Mouse (Mus musculus) lung, adult 2 months (tissue): Measurements from ENCODE around the gene Chchd10. TPM values are rescaled to one million over a fixed set of nuclear protein-coding genes. Genes with fewer than 3 reads are reported as not detected.

Experiments used
- DNase-seq: peaks from one replicate; pipeline ENCODE4 v3.0.0; 2022
- H3K4me1 ChIP-seq: fragments of 200-500 bp; 2 replicates; pipeline ENCODE4 v1.6.1; 2011; ENCODE audit warnings: low read length; ENCODE audit not compliant: control insufficient read depth, insufficient read depth
- H3K4me3 ChIP-seq: fragments of 200-500 bp; replicated peaks from 2 replicates; pipeline ENCODE3; 2011; ENCODE audit warnings: low read depth, mild to moderate bottlenecking, control low read depth, low read length; ENCODE audit errors: extremely low read depth
- CTCF ChIP-seq: fragments of 200-500 bp; IDR thresholded peaks from 2 replicates; pipeline ENCODE4 v1.5.1; 2011; ENCODE audit warnings: mild to moderate bottlenecking, low read length, control low read depth; ENCODE audit not compliant: insufficient read depth
- POLR2A ChIP-seq: fragments of 200-500 bp; IDR thresholded peaks from 2 replicates; pipeline ENCODE4 v1.6.1; 2011; ENCODE audit warnings: low read depth, mild to moderate bottlenecking, control low read depth, low read length, borderline replicate concordance; ENCODE audit errors: extremely low read depth
- WGBS: fragments of 180-500 bp; shearing (Covaris S2); methylation state at CpG from one replicate; pipeline ENCODE4 v1.1.7; 2018; 5-methylcytosine and 5-hydroxymethylcytosine counted together
- polyA plus RNA-seq: library from polyadenylated mRNA; depleted of rRNA; stranded (reverse); fragments of >200 nt; gene quantifications from 2 replicates; pipeline ENCODE4 v1.2.3, GENCODE M21; 2012; rRNA removed

Chchd10 gene
- polyA plus RNA-seq, 1 experiment, result 415 TPM

DNA sequence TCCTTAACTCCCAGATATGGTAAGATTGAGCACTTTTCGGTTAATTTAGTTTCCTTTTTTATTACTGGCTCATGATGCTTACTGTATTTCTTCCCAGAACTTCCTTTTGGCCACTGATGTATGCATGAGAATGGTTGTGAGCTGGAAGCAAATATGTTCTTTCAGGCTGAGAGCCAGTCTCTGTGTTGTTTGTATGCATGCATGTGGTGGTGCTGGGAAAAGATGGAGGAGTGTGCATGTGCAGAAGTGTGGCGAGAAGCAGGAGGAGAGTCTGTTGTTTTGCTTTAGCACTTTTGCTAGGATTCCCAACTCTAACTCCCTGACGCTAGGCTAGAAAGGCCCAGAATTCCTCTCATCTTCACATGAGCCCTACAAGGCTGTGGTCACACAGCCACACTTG, 46.5 kb downstream of the Chchd10 start:
- TF ChIP-seq CTCF, result no peak
- TF ChIP-seq POLR2A, result no peak
- H3K4me3 ChIP-seq, result no peak overlapping the region
- no peaks in the 10 kb centered on the region for H3K4me1 ChIP-seq
- DNase-seq, result no peak
- 85% methylated on average over 3 of the region's 3 CpGs for WGBS

Other genes with a start within 250 kb of the Chchd10 start
- 53.6 and 65.0 TPM in 2 replicates for gene Cabin1, start 168.8 kb upstream of the Chchd10 start, polyA plus RNA-seq
- gene Ddt, start 159.7 kb upstream of the Chchd10 start, polyA plus RNA-seq, result 59.7 and 65.3 TPM in 2 replicates
- not detected in 2 replicates for gene Gm20441, start 152.2 kb upstream of the Chchd10 start, polyA plus RNA-seq
- gene Gstt3, start 151.7 kb upstream of the Chchd10 start, polyA plus RNA-seq, result 47.8 and 63.7 TPM in 2 replicates
- 163 and 178 TPM in 2 replicates for gene Gstt1, start 134.5 kb upstream of the Chchd10 start, polyA plus RNA-seq
- gene Gstt4, start 110.6 kb upstream of the Chchd10 start, polyA plus RNA-seq, result not detected in 2 replicates
- gene Gstt2, start 95.7 kb upstream of the Chchd10 start, polyA plus RNA-seq, result 137 and 149 TPM in 2 replicates
- 479 and 563 TPM in 2 replicates for gene Mif, start 72.9 kb upstream of the Chchd10 start, polyA plus RNA-seq
- 5.1 and 12.1 TPM in 2 replicates for gene Derl3, start 39.7 kb upstream of the Chchd10 start, polyA plus RNA-seq
- gene Smarcb1, start 11.5 kb upstream of the Chchd10 start, polyA plus RNA-seq, result 41.2 and 53.1 TPM in 2 replicates
- gene Mmp11, start 3.4 kb downstream of the Chchd10 start, polyA plus RNA-seq, result 83.9 and 89.2 TPM in 2 replicates
- 12.6 and 15.8 TPM in 2 replicates for gene Gm867, start 7.5 kb downstream of the Chchd10 start, polyA plus RNA-seq
- 57.1 and 72.3 TPM in 2 replicates for gene Vpreb3, start 9.9 kb downstream of the Chchd10 start, polyA plus RNA-seq
- 0.03 and 0.09 TPM in 2 replicates for gene Gm5134, start 21.4 kb downstream of the Chchd10 start, polyA plus RNA-seq
- gene Zfp280b, start 99.5 kb downstream of the Chchd10 start, polyA plus RNA-seq, result 5.3 and 6.9 TPM in 2 replicates
- gene Slc5a4b, start 177.8 kb downstream of the Chchd10 start, polyA plus RNA-seq, result not detected in 2 replicates
- not detected in 2 replicates for gene Slc5a4a, start 214.3 kb downstream of the Chchd10 start, polyA plus RNA-seq